Mouse (Mus musculus) lung, adult 2 months (tissue): ENCODE results near the gene Rab5c.

Experiments used
- CTCF ChIP-seq: fragments of 200-500 bp; IDR thresholded peaks from 2 replicates; pipeline ENCODE4 v1.5.1; 2011; ENCODE audit warnings: mild to moderate bottlenecking, low read length, control low read depth; ENCODE audit not compliant: insufficient read depth
- POLR2A ChIP-seq: fragments of 200-500 bp; IDR thresholded peaks from 2 replicates; pipeline ENCODE4 v1.6.1; 2011; ENCODE audit warnings: low read depth, mild to moderate bottlenecking, control low read depth, low read length, borderline replicate concordance; ENCODE audit errors: extremely low read depth

GRCm38 (mm10) chr11:100693154-100693553 lies 44.9 kb downstream of the Rab5c start:
- TF ChIP-seq POLR2A (no peak), CTCF (no peak)
